Mouse (Mus musculus) lung, embryonic 16.5 days (tissue): ENCODE data around the gene Gtf2i. TPM values are rescaled to one million over a fixed set of nuclear protein-coding genes. Genes with fewer than 3 reads are reported as not detected.

Experiments
- ATAC-seq: fragments of 200-750 bp; cut with Nextera tagmentation; 2 replicates; pipeline ENCODE4 v1.8.0; 2017; ENCODE audit warnings: low read depth, mild to moderate bottlenecking, moderate library complexity
- H3K27ac ChIP-seq: fragments of 300-500 bp; sonication (generic); 2 replicates; pipeline ENCODE4 v1.5.1; 2014; ENCODE audit warnings: mild to moderate bottlenecking, control low read depth, low read length
- H3K27me3 ChIP-seq: fragments of 300-500 bp; sonication (generic); 2 replicates; pipeline ENCODE4 v1.6.1; 2014; ENCODE audit warnings: low read depth, low read length, mixed read lengths; ENCODE audit not compliant: control insufficient read depth, insufficient read depth
- H3K36me3 ChIP-seq: fragments of 300-500 bp; sonication (generic); 2 replicates; pipeline ENCODE4 v1.6.1; 2014; ENCODE audit warnings: low read length; ENCODE audit not compliant: control insufficient read depth, insufficient read depth
- H3K4me1 ChIP-seq: fragments of 300-500 bp; sonication (generic); replicated peaks from 2 replicates; pipeline ENCODE4 v1.6.1; 2014; ENCODE audit warnings: low read length, mixed read lengths; ENCODE audit not compliant: control insufficient read depth, insufficient read depth
- H3K4me2 ChIP-seq: fragments of 300-500 bp; sonication (generic); 2 replicates; pipeline ENCODE4 v1.6.1; 2014; ENCODE audit warnings: low read depth, low read length, control low read depth
- H3K4me3 ChIP-seq: fragments of 300-500 bp; sonication (generic); 2 replicates; pipeline ENCODE4 v1.5.1; 2014; ENCODE audit warnings: mild to moderate bottlenecking, low read length, control low read depth
- H3K9ac ChIP-seq: fragments of 300-500 bp; sonication (generic); 2 replicates; pipeline ENCODE4 v1.6.1; 2014; ENCODE audit warnings: low read length, control low read depth
- H3K9me3 ChIP-seq: fragments of 300-500 bp; sonication (generic); 2 replicates; pipeline ENCODE4 v1.6.1; 2016; ENCODE audit warnings: low read length; ENCODE audit not compliant: control insufficient read depth
- WGBS: fragments of 180-500 bp; shearing (Covaris S2); extraction: QIAGEN DNeasy Blood & Tissue Kit; methylation state at CpG from one replicate; pipeline ENCODE4 v1.1.7; 2014; 5-methylcytosine and 5-hydroxymethylcytosine counted together
- microRNA-seq: library from miRNA; unstranded; fragments of <30 nt; microRNA quantifications from one replicate; pipeline ENCODE4, GENCODE M21; 2016
- polyA plus RNA-seq: library from polyadenylated mRNA; unstranded; fragments of >200 nt; fragmentation: Nextera tagmentation; extraction: Ambion mirVana; gene quantifications from 2 replicates; pipeline ENCODE4 v1.2.1, GENCODE M21; 2015

The Gtf2i gene
- polyA plus RNA-seq, 1 experiment from 2014 or later = 170 TPM

- no peaks in the 10 kb centered on the region for H3K27me3 ChIP-seq
- H3K36me3 ChIP-seq = no peaks in the 10 kb centered on the region
- H3K9me3 ChIP-seq = no peaks in the 10 kb centered on the region
- no peak overlapping the region for H3K4me2 ChIP-seq
- ATAC-seq = no peak
- no peak overlapping the region for H3K9ac ChIP-seq
- WGBS = 73% methylated on average over 7 of the region's 7 CpGs
- no peak overlapping the region for H3K27ac ChIP-seq
- H3K4me3 ChIP-seq = no peak overlapping the region
- peaks cover under 1% of the 10 kb centered on the region; the same call in 1 of the 2 replicates for H3K4me1 ChIP-seq
These were observed 126.0 kb downstream of the Gtf2i start for GRCm38 (mm10) chr5:134188571-134188970.

Small RNA genes lying within 50 kb of the gene (microRNA-seq; reads per million reads assigned to microRNA genes)
- gene Mir3965 = not detected

Other genes starting within 250 kb of the Gtf2i start
- gene Castor2, start 215.0 kb downstream of the Gtf2i start, polyA plus RNA-seq = 3.6 and 4.3 TPM in 2 replicates
- 22.5 and 22.8 TPM in 2 replicates for gene Rcc1l, start 138.0 kb downstream of the Gtf2i start, polyA plus RNA-seq
- 8.6 and 9.1 TPM in 2 replicates for gene Gtf2ird2, start 130.7 kb downstream of the Gtf2i start, polyA plus RNA-seq
- gene Ncf1, start 85.1 kb downstream of the Gtf2i start, polyA plus RNA-seq = 9.0 and 10.4 TPM in 2 replicates
- 58.8 and 67.5 TPM in 2 replicates for gene Gtf2ird1, start 142.0 kb upstream of the Gtf2i start, polyA plus RNA-seq
- gene Clip2, start 237.7 kb upstream of the Gtf2i start, polyA plus RNA-seq = 4.6 and 4.7 TPM in 2 replicates
- gene Syna, start 245.4 kb upstream of the Gtf2i start, polyA plus RNA-seq = 0.20 and 0.23 TPM in 2 replicates